Mouse (Mus musculus) urinary bladder, postnatal 25 days (tissue): ENCODE data around the gene Zswim8.
A peak's percentile ranks its signal among the peaks of the same experiment; 100 is the strongest.

Experiments used
- DNase-seq: peaks from one replicate; pipeline ENCODE4 v3.0.0; 2022; ENCODE audit warnings: low spot score

Gene Zswim8

GRCm38 (mm10) chr14:20733041-20733951 lies 25.9 kb downstream of the Zswim8 start:
- DNase-seq, result no peak

DNA sequence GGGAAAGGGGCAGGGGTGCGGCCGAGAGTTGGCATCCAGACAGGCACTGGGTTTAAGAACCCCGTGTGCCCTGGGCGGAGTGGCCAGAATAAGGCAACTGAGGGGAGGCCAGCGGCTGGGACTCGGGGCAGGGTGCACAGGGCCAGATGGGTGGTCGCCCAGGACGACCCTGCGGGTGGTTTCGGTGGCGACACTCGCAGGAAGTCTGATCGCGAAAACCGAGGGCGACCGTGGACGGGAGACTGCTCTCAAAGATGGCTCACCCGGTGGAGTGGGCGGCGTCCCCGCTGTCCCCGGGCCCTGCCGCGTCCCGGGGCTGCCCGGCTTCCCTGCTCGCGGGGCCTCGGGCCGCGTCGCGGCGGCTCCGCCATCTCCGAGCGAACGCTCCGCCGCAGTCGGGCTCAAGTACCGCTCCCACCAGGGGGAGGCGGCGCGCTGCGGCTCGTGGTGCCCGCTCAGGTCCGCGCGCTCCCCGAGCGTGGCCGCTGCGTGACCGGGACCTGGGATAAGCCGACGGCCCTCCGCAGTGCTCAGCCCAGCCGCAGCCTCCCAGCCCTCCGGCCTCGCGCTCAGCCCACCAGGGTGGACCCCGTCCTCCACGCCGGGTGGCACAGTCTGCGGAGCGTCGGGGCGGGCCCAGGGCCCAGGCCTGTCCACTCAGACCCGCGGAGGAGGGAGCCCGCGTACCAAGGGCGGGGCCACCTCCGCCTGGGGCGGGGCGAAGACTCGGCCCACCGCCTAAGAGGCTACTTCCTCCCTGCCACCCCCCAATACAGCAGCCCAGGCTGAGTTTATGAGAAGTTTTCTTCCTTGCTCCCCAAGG lies 26.8 kb downstream of the Zswim8 start, which contains the start of gene Ndst2:
TSS of gene Ndst2 (minus strand) at position 611 of the 823 bp plus-strand sequence.
- DNase-seq, result peak; percentile 78

DNA sequence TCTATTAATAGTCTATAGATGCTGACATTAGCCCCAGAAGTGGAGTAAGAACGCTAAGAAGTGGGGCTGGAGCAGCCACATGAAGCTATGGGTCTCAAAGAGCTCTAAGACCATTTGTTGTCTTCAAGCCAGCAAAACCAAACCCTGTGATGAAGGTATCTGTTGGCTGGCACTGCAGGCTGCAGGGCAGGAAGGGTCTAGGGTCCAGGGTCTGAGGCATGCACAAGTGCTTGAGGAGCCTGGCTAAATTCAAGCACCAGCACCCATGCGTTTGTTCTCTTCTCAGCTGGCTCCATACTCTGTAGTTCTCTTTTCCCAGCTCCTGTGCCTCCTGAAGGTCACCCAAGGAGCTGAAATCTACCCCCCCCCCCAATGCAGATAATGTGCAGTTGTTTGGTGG lies 27.7 kb downstream of the Zswim8 start:
- no peak for DNase-seq

DNA sequence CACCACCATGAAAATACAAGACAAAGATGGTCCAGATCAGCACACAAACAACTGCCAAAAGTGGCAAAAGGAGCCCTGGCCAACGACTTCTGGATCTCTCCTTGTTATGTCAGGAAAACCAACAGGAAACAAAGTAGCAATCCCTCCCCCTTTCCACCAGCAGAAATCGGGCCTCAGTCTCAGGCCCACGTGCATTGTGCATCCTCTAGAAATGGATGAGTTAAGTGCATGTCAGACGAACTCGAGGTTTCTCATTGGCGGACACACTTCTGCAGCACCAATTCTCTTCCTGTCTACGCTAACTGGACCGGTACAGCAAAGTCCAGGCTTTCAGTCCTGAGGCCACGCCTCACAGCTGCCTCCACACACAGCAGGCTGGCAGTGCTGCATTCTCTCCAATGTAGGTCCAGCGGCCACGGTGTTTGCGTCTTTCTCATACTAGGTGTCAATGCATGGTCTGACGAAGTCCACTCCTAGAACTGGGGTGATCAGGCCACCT lies 28.6 kb downstream of the Zswim8 start:
- no peak for DNase-seq

- peak; percentile 54 for DNase-seq
These were observed 30.0 kb downstream of the Zswim8 start for GRCm38 (mm10) chr14:20737306-20737705.

GRCm38 (mm10) chr14:20738511-20738910 lies 31.2 kb downstream of the Zswim8 start:
- no peak for DNase-seq

DNA sequence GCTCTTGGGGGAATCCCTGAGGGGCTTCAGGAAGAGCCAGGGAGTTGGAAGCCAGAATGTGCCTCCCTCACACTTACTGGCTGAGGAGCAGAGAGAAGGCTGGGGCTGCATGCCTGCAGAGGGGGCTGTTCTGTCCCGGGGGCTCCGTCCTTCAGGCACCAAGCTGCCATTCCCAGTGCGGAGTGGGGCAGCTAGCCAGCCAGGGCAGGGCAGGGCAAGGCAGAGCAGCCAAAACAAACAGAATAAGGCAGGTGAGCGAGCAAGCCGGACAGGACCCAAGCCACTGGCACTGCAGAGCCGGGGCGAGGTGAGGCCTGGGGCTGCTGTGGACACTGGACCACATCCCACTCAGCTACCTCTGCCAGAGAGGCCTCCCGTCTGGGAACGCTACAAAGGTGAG lies 33.9 kb downstream of the Zswim8 start:
- no peak for DNase-seq

GRCm38 (mm10) chr14:20743614-20744013 lies 36.3 kb downstream of the Zswim8 start:
- no peak for DNase-seq

- DNase-seq, result no peak
These were observed 39.6 kb downstream of the Zswim8 start for GRCm38 (mm10) chr14:20746935-20747334.

GRCm38 (mm10) chr14:20748388-20748787 lies 41.0 kb downstream of the Zswim8 start:
- DNase-seq, result no peak

DNA sequence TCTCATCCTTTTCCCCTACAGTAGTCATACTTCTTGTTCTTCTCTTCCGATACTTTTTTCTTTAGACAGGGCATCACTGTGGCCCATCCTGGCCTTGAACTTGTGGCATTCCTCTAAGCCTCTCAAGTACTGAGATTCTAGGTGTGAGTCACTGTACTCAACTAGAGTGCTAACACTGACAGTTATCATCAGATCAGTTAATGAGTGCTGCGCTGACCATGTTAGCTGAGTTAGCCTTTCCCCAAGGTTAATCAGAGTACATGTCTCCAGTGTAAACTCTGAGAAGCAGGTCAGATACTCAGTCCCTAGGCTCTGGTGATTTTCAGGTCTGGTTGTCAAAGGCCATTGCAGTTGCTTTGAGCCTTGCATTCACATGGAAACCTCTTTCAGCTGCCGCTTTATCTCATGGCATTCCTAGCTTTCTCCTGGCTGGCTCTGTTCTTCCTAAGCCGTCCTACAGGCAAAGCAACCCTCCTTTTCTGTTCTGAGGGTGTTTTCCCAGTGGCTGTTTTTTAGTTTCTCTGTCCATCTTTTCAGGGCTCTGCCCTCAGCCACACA lies 42.2 kb downstream of the Zswim8 start:
- DNase-seq, result no peak

DNA sequence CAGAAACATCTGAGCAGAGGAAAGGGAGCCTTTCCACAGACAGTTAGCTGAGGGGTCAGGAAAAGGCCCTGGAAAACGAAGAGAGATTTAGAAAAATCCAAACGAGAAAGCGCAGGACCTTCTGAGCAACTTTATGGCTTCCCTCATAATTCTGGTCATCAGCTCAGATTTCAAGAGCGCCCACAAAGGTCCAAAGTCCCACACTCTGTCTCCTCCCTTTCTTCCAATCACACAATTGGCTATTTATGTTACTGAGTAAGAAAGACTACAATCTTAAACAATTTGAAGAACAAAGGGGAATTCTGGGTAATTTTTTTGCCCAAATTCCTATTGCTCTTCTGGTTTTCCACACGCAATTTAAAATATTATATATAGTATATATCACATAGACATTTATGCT lies 43.2 kb downstream of the Zswim8 start:
- no peak for DNase-seq

DNA sequence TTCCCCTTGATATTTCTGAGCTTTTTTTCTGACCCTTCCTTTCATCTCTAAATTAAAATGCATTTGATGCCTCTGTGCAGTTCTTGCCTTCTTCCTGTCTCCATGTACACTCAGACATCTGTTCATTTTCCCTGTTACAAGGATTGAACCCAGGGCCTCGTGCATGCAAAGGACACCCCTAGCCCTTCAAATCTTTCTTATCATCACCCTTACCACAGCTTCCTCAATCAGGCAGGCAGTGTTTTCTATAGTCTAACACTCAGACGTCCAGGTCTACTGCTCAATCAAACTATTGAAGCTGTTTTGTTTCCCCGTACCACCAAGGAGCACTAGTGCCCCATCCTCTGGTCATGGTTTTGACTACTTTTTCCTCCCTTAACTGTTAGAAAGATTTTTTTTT lies 46.4 kb downstream of the Zswim8 start:
- DNase-seq, result no peak

- DNase-seq, result no peak
These were observed 50.1 kb downstream of the Zswim8 start for GRCm38 (mm10) chr14:20757370-20757907.

- DNase-seq, result no peak
These were observed 51.5 kb downstream of the Zswim8 start for GRCm38 (mm10) chr14:20758768-20759435.

DNA sequence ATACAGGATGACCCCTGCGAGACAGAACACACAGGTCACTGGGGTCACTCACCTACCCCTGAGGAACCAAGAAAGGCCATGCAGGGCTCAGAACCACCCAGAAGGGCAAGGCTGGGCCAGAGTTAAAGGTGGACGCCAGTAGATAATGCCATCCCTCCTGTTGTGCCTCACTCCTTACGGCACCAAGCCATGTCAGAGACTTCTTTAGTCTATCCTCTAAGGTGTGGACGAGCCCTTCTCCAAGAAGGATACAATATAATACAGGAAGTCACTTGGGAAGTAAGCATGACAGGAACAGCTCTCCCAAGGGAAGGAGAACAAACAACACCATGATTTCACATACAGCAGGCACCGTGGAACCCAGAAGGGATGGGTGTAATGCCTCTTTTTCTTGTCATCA lies 57.6 kb downstream of the Zswim8 start:
- no peak for DNase-seq

- peak; percentile 94 for DNase-seq
These were observed 58.4 kb downstream of the Zswim8 start for GRCm38 (mm10) chr14:20765642-20766258.

GRCm38 (mm10) chr14:20767936-20768335 lies 60.6 kb downstream of the Zswim8 start:
- no peak for DNase-seq

- DNase-seq, result no peak
These were observed 61.2 kb downstream of the Zswim8 start for GRCm38 (mm10) chr14:20768581-20768980.

- no peak for DNase-seq
These were observed 64.6 kb downstream of the Zswim8 start for GRCm38 (mm10) chr14:20771941-20772340.

GRCm38 (mm10) chr14:20772808-20773207 lies 65.5 kb downstream of the Zswim8 start:
- no peak for DNase-seq
